Mouse (Mus musculus) liver, embryonic 18 days (tissue): ENCODE data around the gene Ereg. TPM values are rescaled to one million over a fixed set of nuclear protein-coding genes. Genes with fewer than 3 reads are reported as not detected.

Source experiments
- polyA plus RNA-seq: library from polyadenylated mRNA; depleted of rRNA; stranded (reverse); fragments of >200 nt; gene quantifications from 2 replicates; pipeline ENCODE4 v1.2.3, GENCODE M21; 2012; rRNA removed

Gene Ereg
- polyA plus RNA-seq, result 0.19 and 0.20 TPM in 2 replicates

DNA sequence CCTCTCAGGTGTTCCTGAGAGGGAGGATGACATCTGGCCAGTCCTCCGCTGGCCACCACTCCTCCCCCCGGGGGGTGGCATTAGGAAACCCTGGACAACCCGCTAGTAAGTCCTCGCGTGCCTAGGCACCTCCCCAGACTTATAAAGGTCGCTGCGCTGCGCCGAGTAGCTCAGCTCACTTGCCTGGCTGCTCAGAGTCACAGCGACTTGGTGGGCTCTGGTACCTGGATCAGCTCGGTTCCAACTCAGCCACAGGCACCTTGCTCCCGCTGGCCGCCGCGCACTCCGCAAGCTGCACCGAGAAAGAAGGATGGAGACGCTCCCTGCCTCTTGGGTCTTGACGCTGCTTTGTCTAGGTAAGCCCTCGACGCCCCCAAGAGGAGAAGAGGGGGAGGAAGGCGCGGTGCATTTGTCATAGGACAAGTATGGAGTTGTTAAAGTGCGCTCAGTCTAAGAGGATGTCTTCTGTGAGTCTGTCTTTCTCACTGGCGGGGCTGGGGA lies at the start of gene Ereg:
Ereg (plus strand) TSS at position 173 of the 501 bp plus-strand sequence.

DNA sequence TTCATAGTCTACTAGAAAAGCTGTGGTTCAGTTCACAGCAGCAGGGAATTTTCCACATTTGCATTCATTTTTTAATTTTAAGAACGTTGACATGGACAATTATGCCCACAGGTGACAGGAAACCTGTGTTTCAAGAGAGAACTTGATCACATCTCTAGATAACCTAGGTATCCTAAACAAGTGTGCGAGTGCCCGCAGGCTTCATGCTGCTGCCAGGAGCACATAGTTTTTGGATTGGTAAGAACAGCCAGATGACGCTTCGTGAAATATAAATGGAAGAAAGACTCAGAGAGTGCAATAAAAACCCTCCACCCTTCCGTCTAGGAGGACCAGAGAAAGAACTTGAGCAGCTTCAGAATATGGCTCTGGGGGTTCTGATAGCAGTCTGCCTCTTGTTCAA lies 47.3 kb upstream of the Ereg start, which contains the start of gene Epgn:
Epgn (plus strand) TSS at position 301 of the 400 bp plus-strand sequence.

DNA sequence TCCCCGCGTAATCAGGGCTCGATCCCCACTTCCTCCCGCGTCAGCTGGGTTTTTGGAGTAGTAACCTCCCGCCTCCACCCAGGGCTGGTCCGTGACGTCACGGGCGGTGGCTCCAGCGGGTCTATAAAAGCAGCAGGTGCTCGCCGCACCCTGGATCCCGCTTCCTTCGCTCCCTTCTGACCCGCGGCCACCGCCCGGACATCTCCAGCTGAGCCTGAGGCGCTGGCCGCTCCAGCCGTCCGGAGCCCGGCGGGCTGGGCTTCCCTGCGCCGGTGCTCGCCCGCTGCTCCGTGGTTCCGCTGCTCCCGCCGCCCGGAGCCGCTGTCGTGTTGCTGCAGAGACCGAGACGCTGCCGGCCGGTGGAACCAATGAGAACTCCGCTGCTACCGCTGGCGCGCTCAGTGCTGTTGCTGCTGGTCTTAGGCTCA lies 65.0 kb downstream of the Ereg start, which contains the start of gene Areg:
Areg (plus strand) TSS at position 154 of the 428 bp plus-strand sequence.

Other genes starting within 250 kb of the Ereg start
- gene Cxcl1, start 183.4 kb upstream of the Ereg start, polyA plus RNA-seq, result 2.3 and 4.3 TPM in 2 replicates
- 0.25 and 0.27 TPM in 2 replicates for gene Cxcl2, start 170.8 kb upstream of the Ereg start, polyA plus RNA-seq
- 5.0 and 5.4 TPM in 2 replicates for gene Mthfd2l, start 143.5 kb upstream of the Ereg start, polyA plus RNA-seq
- gene Epgn, start 47.2 kb upstream of the Ereg start, polyA plus RNA-seq, result 0.01 TPM in 2 replicates
- gene Areg, start 65.0 kb downstream of the Ereg start, polyA plus RNA-seq, result 0.02 TPM in 1 of 2 replicates, not detected in the other